Mouse (Mus musculus) liver, embryonic 15.5 days (tissue): ENCODE measurements around the gene Olfr1247. TPM values are rescaled to one million over a fixed set of nuclear protein-coding genes. Genes with fewer than 3 reads are reported as not detected.
"Not testable (repeated sequence)": the region's sequence is repeated elsewhere in the genome, so short reads cannot be mapped to it uniquely, and the experiment has no call there.

Source experiments
- ATAC-seq: fragments of 200-750 bp; cut with Nextera tagmentation; 2 replicates; pipeline ENCODE4 v1.8.0; 2017; ENCODE audit warnings: moderate number of reproducible peaks, mild to moderate bottlenecking, moderate library complexity; ENCODE audit not compliant: insufficient read depth
- H3K27ac ChIP-seq: fragments of 300-500 bp; sonication (generic); replicated peaks from 2 replicates; pipeline ENCODE4 v1.5.1; 2015; ENCODE audit warnings: mild to moderate bottlenecking, inconsistent platforms
- H3K27me3 ChIP-seq: fragments of 300-500 bp; sonication (generic); 2 replicates; pipeline ENCODE4 v1.6.1; 2015; ENCODE audit warnings: mild to moderate bottlenecking, inconsistent platforms
- H3K36me3 ChIP-seq: fragments of 300-500 bp; sonication (generic); replicated peaks from 2 replicates; pipeline ENCODE4 v1.6.1; 2015; ENCODE audit warnings: moderate library complexity, mild to moderate bottlenecking, inconsistent platforms
- H3K4me1 ChIP-seq: fragments of 300-500 bp; sonication (generic); replicated peaks from 2 replicates; pipeline ENCODE4 v1.6.1; 2015; ENCODE audit warnings: inconsistent platforms
- H3K4me2 ChIP-seq: fragments of 300-500 bp; sonication (generic); 2 replicates; pipeline ENCODE4 v1.6.1; 2015; ENCODE audit warnings: moderate library complexity, mild to moderate bottlenecking, inconsistent platforms
- H3K4me3 ChIP-seq: fragments of 300-500 bp; sonication (generic); replicated peaks from 2 replicates; pipeline ENCODE4 v1.5.1; 2015; ENCODE audit warnings: mild to moderate bottlenecking, inconsistent platforms
- H3K9ac ChIP-seq: fragments of 300-500 bp; sonication (generic); 2 replicates; pipeline ENCODE4 v1.6.1; 2015; ENCODE audit warnings: moderate library complexity, mild to moderate bottlenecking, inconsistent platforms
- H3K9me3 ChIP-seq: fragments of 300-500 bp; sonication (generic); replicated peaks from 2 replicates; pipeline ENCODE4 v1.6.1; 2016; ENCODE audit warnings: inconsistent platforms
- WGBS: fragments of 180-500 bp; shearing (Covaris S2); methylation state at CpG from one replicate; pipeline ENCODE4 v1.1.7; 2015; ENCODE audit warnings: mixed read lengths; ENCODE audit not compliant: insufficient replicate concordance; 5-methylcytosine and 5-hydroxymethylcytosine counted together
- polyA plus RNA-seq: library from polyadenylated mRNA; unstranded; fragments of >200 nt; fragmentation: Nextera tagmentation; extraction: Ambion mirVana; gene quantifications from 2 replicates; pipeline ENCODE4 v1.2.1, GENCODE M21; 2015

Gene Olfr1247
- not detected in 2 replicates for polyA plus RNA-seq

DNA sequence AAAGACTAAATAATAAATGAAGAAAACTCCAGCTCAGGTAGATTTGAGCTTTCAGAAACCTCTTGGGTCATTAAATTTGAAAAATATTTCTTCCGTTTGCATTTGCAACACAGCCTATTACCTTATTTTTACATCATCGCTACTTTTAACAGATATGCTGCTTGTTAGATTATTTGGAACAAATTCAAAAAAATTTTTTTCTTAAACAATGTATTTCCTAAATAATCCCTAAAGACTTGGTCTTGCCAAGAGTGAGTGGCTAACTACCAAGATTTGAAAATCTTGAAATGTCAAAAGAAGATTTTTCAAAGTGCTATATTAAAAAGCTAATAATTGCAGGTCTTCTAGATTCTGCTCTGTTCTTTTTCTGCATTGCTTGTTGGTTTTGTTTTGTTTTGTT is at the start of gene Olfr1247:
Gene Olfr1247 (minus strand): TSS at position 101 of the 400 bp plus-strand sequence.
- no peak within 1 kb of the TSS for H3K9ac ChIP-seq
- H3K27ac ChIP-seq: no peak within 1 kb of the TSS
- H3K4me2 ChIP-seq: no peak within 1 kb of the TSS
- H3K4me3 ChIP-seq: no peak within 1 kb of the TSS
- H3K27me3 ChIP-seq: no peaks in the 10 kb centered on the region
- ATAC-seq: no peak
- no peaks in the 10 kb centered on the region for H3K4me1 ChIP-seq
- no peaks in the 10 kb centered on the region for H3K9me3 ChIP-seq
- no peaks in the 10 kb centered on the region for H3K36me3 ChIP-seq
- WGBS: 72% methylated on average over 2 of the region's 2 CpGs

DNA sequence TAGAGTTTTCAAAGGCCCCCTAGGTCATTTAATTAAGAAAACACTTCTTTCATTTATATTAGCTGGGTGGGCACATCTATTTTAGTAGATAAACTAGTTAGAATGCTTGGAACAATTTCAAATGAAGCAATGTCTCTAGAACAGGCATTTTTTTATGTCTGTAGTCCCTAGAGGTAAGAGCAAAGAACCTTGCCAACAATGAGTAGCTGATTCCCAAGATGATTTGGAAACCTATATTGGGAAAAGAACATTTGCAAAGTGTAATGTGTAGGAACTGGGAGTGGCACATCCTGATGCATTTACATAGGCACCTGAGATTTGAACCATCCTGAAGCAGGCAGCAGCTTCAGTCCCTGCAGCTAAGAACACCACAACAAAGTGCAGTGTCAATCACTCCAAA is 47.4 kb upstream of the Olfr1247 start, which contains the start of gene Olfr1250:
Gene Olfr1250 (minus strand): TSS at position 101 of the 400 bp plus-strand sequence.
- Histone ChIP-seq H3K4me2 (no peak within 1 kb of the TSS), H3K4me3 (no peak within 1 kb of the TSS), H3K27me3 (no peaks in the 10 kb centered on the region), H3K4me1 (no peaks in the 10 kb centered on the region), H3K9me3 (no peaks in the 10 kb centered on the region), H3K27ac (no peak within 1 kb of the TSS), H3K9ac (no peak within 1 kb of the TSS), H3K36me3 (no peaks in the 10 kb centered on the region)
- ATAC-seq: no peak

DNA sequence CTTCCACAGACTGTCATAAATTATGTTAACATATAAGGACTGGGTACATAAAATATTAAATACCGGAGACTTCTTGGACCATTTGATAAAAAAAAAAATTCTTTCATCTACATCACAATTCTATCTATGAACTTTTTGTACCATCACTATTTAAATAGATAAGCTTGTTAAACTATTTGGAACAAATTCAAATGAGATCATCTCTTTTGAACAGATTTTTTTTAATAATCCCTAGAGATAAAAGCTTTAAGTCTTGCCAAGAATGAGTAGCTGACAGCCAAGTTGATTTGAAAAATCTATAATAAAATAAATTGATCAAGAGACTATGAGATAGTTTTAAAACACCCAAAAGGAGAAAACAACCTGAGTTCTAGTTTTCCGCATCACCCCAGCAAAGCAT is 21.0 kb upstream of the Olfr1247 start, which contains the start of gene Olfr1249:
Gene Olfr1249 (minus strand): TSS at position 101 of the 400 bp plus-strand sequence.
- Histone ChIP-seq H3K4me3 (no peak within 1 kb of the TSS), H3K9me3 (no peaks in the 10 kb centered on the region), H3K4me1 (no peaks in the 10 kb centered on the region), H3K4me2 (no peak within 1 kb of the TSS), H3K27ac (no peak within 1 kb of the TSS), H3K36me3 (no peaks in the 10 kb centered on the region), H3K9ac (no peak within 1 kb of the TSS), H3K27me3 (no peaks in the 10 kb centered on the region)
- no peak for ATAC-seq
- 68% methylated on average over 2 of the region's 2 CpGs for WGBS

DNA sequence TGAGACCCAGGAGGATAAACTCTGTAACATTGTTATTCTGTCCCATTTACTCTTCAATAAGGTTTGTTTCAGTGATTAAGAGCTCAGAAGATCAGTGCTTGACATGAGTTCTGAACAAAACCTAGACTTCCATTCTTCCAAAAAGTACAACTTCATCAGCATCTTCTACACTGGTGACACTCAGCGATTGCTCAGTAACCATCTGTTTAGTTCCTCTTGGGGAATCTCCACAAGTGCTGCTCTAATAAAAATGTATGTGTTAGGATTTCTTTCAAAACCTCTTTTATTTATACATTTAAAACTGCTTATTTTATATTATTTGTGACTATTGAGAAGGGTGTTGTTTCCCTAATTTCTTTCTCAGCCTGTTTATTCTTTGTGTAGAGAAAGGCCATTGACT is 4.2 kb upstream of the Olfr1247 start, which contains the start of gene Olfr1248:
Gene Olfr1248 (minus strand): TSS at position 101 of the 400 bp plus-strand sequence.
- not testable (repeated sequence) for H3K9me3 ChIP-seq, ATAC-seq, H3K4me2 ChIP-seq, H3K36me3 ChIP-seq, H3K27me3 ChIP-seq, H3K4me1 ChIP-seq, H3K9ac ChIP-seq, H3K4me3 ChIP-seq, H3K27ac ChIP-seq
- 55% methylated on average over 1 of the region's 1 CpGs for WGBS

DNA sequence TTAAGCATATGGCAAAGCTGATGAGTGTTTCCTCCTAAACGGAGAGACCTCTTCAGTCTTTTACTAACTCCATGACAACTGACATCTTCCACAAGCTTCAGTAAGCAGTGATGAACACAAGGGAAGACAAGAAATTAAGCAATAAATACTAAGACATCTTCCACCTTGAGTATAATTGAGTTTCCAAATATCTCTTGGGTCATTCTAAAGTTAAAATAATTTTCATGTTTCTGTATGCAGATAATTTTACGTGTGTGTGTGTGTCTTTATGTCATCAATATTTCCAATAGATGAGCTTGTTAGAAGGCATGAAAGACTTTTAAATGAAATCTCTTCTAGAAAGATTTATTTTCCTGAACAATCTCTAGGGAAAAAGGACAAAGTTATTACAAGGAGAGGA is 20.9 kb downstream of the Olfr1247 start, which contains the start of gene Olfr1246:
Gene Olfr1246 (minus strand): TSS at position 101 of the 400 bp plus-strand sequence.
- no peak within 1 kb of the TSS for H3K4me2 ChIP-seq
- H3K36me3 ChIP-seq: no peaks in the 10 kb centered on the region
- no peak within 1 kb of the TSS for H3K27ac ChIP-seq
- ATAC-seq: no peak
- H3K27me3 ChIP-seq: no peaks in the 10 kb centered on the region
- H3K4me1 ChIP-seq: no peaks in the 10 kb centered on the region
- WGBS: 55% methylated on average over 2 of the region's 2 CpGs
- H3K4me3 ChIP-seq: no peak within 1 kb of the TSS
- no peak within 1 kb of the TSS for H3K9ac ChIP-seq
- H3K9me3 ChIP-seq: no peaks in the 10 kb centered on the region

DNA sequence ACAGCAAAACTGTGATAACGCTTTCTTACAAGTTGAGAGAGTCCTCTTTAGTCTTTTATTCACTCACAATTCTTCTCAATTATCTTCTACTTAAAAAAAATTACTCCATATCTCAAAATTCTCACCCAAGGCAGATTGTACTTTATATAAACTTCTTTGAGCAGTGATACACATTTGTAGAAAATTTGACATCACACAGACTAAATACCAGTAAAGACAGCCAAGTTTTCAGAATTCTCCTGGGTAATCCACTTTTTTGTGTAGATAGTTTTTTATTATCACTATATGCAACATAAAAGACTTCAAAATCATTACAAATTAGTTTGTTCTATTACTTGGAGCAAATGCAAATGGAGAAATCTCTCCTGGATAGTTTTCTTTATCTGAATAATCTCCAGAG is 35.6 kb downstream of the Olfr1247 start, which contains the start of gene Olfr1245:
Gene Olfr1245 (minus strand): TSS at position 101 of the 400 bp plus-strand sequence.
- H3K36me3 ChIP-seq: no peaks in the 10 kb centered on the region
- H3K27ac ChIP-seq: no peak within 1 kb of the TSS
- WGBS: 54% methylated on average over 1 of the region's 1 CpGs
- H3K4me3 ChIP-seq: no peak within 1 kb of the TSS
- H3K4me1 ChIP-seq: no peaks in the 10 kb centered on the region
- ATAC-seq: no peak
- H3K9me3 ChIP-seq: no peaks in the 10 kb centered on the region
- no peak within 1 kb of the TSS for H3K4me2 ChIP-seq
- no peak within 1 kb of the TSS for H3K9ac ChIP-seq
- no peaks in the 10 kb centered on the region for H3K27me3 ChIP-seq

DNA sequence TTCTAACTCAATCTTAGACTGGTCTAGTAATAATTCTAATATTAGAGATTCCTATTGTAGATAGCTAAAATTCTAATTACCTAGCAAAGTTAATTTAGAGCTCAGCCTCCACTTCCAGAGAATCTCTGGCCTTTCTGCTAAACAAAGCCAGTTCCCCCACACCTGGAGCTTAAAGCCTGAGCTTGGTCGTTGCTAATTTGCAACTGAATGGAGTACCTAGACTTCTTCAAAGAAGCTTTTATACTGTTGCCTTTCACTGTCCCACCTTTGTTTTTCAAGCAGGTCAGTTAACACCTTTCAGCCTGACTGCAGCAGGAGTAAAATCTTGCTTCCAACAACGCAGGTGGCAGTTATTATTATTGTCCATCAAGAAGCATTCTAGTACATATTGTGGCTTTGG is 51.2 kb downstream of the Olfr1247 start:
- H3K27ac ChIP-seq, H3K4me3 ChIP-seq, ATAC-seq, H3K36me3 ChIP-seq, H3K27me3 ChIP-seq, H3K4me1 ChIP-seq, H3K9me3 ChIP-seq, H3K4me2 ChIP-seq, H3K9ac ChIP-seq: not testable (repeated sequence)
- WGBS: 41% methylated on average over 2 of the region's 2 CpGs

Other genes with a start within 250 kb of the Olfr1247 start
- gene Olfr1234, start 249.3 kb downstream of the Olfr1247 start, polyA plus RNA-seq: not detected in 2 replicates
- gene Olfr1238, start 204.5 kb downstream of the Olfr1247 start, polyA plus RNA-seq: not detected in 2 replicates
- gene Olfr1239, start 193.7 kb downstream of the Olfr1247 start, polyA plus RNA-seq: not detected in 2 replicates
- gene Olfr1240, start 171.1 kb downstream of the Olfr1247 start, polyA plus RNA-seq: not detected in 2 replicates
- not detected in 2 replicates for gene Olfr1241, start 127.0 kb downstream of the Olfr1247 start, polyA plus RNA-seq
- not detected in 2 replicates for gene Olfr1242, start 115.8 kb downstream of the Olfr1247 start, polyA plus RNA-seq
- not detected in 2 replicates for gene Olfr1243, start 82.6 kb downstream of the Olfr1247 start, polyA plus RNA-seq
- gene Olfr1245, start 35.7 kb downstream of the Olfr1247 start, polyA plus RNA-seq: not detected in 2 replicates
- not detected in 2 replicates for gene Olfr1246, start 21.0 kb downstream of the Olfr1247 start, polyA plus RNA-seq
- not detected in 2 replicates for gene Olfr1248, start 4.1 kb upstream of the Olfr1247 start, polyA plus RNA-seq
- gene Olfr1249, start 20.9 kb upstream of the Olfr1247 start, polyA plus RNA-seq: not detected in 2 replicates
- not detected in 2 replicates for gene Olfr1250, start 47.3 kb upstream of the Olfr1247 start, polyA plus RNA-seq
- not detected in 2 replicates for gene Olfr1251, start 57.8 kb upstream of the Olfr1247 start, polyA plus RNA-seq
- not detected in 2 replicates for gene Olfr1252, start 110.9 kb upstream of the Olfr1247 start, polyA plus RNA-seq
- not detected in 2 replicates for gene Olfr1253, start 143.0 kb upstream of the Olfr1247 start, polyA plus RNA-seq
- gene Olfr1254, start 179.5 kb upstream of the Olfr1247 start, polyA plus RNA-seq: not detected in 2 replicates
- not detected in 2 replicates for gene Olfr1255, start 197.9 kb upstream of the Olfr1247 start, polyA plus RNA-seq
- not detected in 2 replicates for gene Olfr1256, start 227.4 kb upstream of the Olfr1247 start, polyA plus RNA-seq
- gene Olfr48, start 234.1 kb upstream of the Olfr1247 start, polyA plus RNA-seq: not detected in 2 replicates